Mouse (Mus musculus) erythroblast, embryonic 14.5 days (primary cell): ENCODE measurements around the gene Pawr. TPM values are rescaled to one million over a fixed set of nuclear protein-coding genes. Genes with fewer than 3 reads are reported as not detected.

Experiments used
- H3K27me3 ChIP-seq: 2 replicates; pipeline ENCODE4 v1.6.1; 2012; ENCODE audit warnings: inconsistent platforms; ENCODE audit not compliant: control insufficient read depth
- H3K36me3 ChIP-seq: 2 replicates; pipeline ENCODE4 v1.6.1; 2012; ENCODE audit warnings: mild to moderate bottlenecking, inconsistent platforms; ENCODE audit not compliant: control insufficient read depth
- H3K4me1 ChIP-seq: 2 replicates; pipeline ENCODE4 v1.6.1; 2012; ENCODE audit warnings: inconsistent platforms; ENCODE audit not compliant: control insufficient read depth
- H3K4me3 ChIP-seq: replicated peaks from 2 replicates; pipeline ENCODE3; 2012; ENCODE audit warnings: moderate library complexity, mild to moderate bottlenecking, inconsistent platforms
- H3K9me3 ChIP-seq: 2 replicates; pipeline ENCODE4 v1.6.1; 2012; ENCODE audit warnings: low read length, inconsistent platforms, mixed read lengths; ENCODE audit not compliant: control insufficient read depth
- GATA1 ChIP-seq: IDR thresholded peaks from 2 replicates; pipeline ENCODE4 v1.6.1; 2012; ENCODE audit warnings: low read length, inconsistent platforms, mixed read lengths
- TAL1 ChIP-seq: IDR thresholded peaks from 3 replicates; pipeline ENCODE4 v1.6.1; 2012; ENCODE audit warnings: low read length, inconsistent platforms, mixed read lengths
- polyA plus RNA-seq: library from polyadenylated mRNA; stranded (reverse); fragments of >175 nt; gene quantifications from 2 replicates; pipeline ENCODE4 v1.2.3, GENCODE M21; 2012

The Pawr gene
- polyA plus RNA-seq, 1 experiment, result 0.75 TPM

DNA sequence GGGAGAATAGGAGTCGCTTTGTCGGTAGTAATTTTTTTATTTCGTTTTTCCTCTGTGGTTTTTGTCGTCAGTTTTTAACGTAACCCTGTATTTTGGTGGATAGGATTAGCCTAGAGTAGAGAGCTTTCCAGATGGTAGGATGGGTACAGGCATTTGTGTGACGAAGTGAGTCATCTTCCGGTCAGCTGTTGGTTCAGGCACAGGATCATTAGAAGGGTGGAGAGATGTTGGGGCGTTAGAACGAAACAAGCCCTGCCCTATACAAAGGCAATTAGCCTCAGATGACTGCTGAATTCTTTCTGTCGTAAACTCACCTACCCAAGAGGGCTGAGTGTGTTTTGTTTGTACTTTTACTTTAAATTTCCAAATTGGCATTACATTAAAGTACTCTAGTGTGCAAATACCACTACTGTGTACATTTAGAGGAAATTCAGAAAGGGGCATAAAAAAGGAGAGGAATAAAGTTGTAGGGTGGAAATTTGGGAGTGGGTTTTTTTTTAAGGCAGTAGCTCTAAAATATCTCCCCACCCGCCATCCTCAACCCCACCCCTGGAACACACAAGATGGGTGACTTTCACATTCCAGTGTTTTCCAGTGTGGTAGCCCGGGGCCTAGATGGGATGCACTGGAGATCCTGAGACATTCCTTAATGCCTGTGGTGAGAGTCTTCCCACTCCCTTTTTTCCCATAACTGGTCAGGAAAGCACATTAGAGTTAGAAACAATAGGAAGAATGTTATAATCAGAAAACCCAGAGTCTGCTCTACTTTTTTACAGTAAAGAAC, 40.0 kb upstream of the Pawr start:
- no peak for TF ChIP-seq TAL1
- no peak for TF ChIP-seq GATA1
- Histone ChIP-seq H3K36me3 (no peaks in the 10 kb centered on the region), H3K27me3 (no peaks in the 10 kb centered on the region), H3K9me3 (no peaks in the 10 kb centered on the region), H3K4me1 (no peaks in the 10 kb centered on the region), H3K4me3 (no peak overlapping the region)

DNA sequence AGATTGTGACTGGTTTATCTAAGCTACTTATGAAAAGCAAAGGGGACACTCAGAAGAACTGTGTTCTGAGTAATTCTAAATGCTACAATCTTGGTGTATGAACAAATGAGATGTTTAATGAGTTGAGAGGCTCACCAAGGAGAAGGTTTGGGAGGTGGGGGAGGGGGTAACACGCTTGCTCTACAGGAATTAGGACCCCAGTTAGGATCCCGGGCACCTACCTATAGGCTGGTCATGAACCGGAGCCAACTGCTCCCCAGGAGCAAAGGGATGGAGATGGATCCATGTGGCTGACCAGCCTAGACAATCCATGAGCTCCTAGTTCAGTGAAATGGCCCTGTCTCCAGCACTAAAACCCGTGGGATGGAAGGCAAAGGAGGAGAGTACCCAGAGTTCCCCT, 39.3 kb upstream of the Pawr start:
- H3K4me1 ChIP-seq, result no peaks in the 10 kb centered on the region
- H3K36me3 ChIP-seq, result no peaks in the 10 kb centered on the region
- TF ChIP-seq GATA1, result no peak
- no peak for TF ChIP-seq TAL1
- H3K9me3 ChIP-seq, result no peaks in the 10 kb centered on the region
- no peaks in the 10 kb centered on the region for H3K27me3 ChIP-seq
- no peak overlapping the region for H3K4me3 ChIP-seq

DNA sequence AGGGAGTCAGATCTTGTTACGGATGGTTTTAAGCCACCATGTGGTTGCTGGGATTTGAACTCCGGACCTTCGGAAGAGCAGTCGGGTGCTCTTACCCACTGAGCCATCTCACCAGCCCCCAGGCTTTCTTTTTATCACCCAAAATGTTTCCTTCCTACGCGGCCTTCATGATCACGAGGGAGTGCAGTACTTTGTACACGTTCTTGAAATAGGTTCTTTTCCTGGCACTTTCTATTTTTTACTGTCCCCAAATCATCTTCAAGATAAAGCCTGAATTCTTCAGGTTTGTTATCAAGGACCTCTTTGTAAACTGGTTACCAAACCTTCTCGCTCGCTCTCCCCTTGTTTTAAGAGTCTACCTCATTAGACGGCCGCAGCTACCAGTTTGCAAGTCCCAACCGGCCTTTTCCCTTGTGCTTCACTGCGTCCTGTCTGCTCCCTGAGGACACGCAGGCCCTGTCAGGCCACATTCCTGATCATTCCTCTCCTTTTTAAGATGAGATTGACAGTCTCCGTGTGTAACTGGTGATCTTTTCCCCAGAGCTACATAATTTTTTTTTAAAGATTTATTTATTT, 38.2 kb upstream of the Pawr start:
- Histone ChIP-seq H3K9me3 (no peaks in the 10 kb centered on the region), H3K27me3 (no peaks in the 10 kb centered on the region), H3K36me3 (no peaks in the 10 kb centered on the region), H3K4me1 (no peaks in the 10 kb centered on the region), H3K4me3 (no peak overlapping the region)
- TF ChIP-seq GATA1, result no peak
- TF ChIP-seq TAL1, result no peak

DNA sequence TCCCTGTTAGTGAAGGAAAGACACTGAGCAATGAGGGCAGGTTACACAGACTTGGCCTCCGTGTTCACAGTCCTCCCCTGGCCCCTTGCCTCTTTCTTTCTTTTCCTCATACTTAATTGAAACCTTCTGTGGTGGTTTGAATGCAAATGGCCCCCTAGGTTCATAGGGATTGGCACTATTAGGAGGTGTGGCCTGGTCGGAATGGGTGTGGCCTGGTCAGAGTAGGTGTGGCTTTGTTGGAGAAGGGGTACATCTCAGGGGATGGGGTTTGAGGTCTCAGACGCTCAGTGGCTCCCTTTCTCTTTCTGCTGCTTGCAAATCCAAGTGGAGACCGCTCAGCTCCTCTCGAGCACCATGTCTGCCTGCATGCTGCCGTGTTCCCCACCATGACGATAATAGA, 37.2 kb upstream of the Pawr start:
- TF ChIP-seq GATA1 (no peak), TAL1 (no peak)
- Histone ChIP-seq H3K4me3 (no peak overlapping the region), H3K27me3 (no peaks in the 10 kb centered on the region), H3K4me1 (peaks cover 2% of the 10 kb centered on the region; the same call in 1 of the 2 replicates), H3K9me3 (no peaks in the 10 kb centered on the region), H3K36me3 (no peaks in the 10 kb centered on the region)

DNA sequence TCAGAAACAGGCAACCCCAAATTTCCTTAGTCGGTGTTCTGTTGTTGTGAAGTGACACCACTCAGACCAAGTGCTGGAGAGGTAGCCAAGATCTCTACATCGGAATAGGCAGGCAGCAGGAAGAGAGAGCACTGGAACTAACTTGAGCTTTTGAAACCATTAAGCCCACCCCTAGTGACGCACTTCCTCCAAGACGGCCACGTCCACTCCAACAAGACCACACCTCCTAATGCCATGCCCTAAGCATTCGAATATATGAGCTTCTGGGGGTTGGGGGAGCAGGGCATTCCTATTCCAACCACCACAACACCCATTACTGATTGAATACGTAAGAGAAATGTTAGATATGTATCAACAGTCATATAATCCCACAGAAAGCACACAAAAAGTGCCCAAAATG, 35.5 kb upstream of the Pawr start:
- H3K9me3 ChIP-seq, result no peaks in the 10 kb centered on the region
- TF ChIP-seq TAL1 (no peak), GATA1 (no peak)
- no peaks in the 10 kb centered on the region for H3K36me3 ChIP-seq
- no peaks in the 10 kb centered on the region for H3K27me3 ChIP-seq
- H3K4me3 ChIP-seq, result no peak overlapping the region
- H3K4me1 ChIP-seq, result peaks cover 4% of the 10 kb centered on the region

DNA sequence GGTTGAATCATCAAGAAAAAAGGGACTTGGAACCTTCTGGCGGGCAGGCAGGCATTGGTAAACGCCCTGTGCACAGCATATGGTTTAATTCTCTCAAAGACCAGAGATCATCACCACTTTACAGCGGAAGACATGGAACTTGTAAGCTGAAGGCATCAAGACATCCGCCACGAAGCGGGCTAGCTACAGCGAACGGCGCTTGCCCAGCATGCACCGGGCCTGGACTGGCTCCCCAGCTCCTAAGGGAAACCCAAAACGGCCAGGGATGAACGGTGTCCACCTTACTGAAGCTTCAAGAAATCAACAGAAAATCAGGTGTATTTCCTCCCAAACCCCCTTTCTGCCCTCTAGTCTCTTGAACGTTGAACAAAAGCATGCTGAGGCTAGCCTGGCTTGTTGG, 33.7 kb upstream of the Pawr start:
- H3K27me3 ChIP-seq, result no peaks in the 10 kb centered on the region
- H3K9me3 ChIP-seq, result no peaks in the 10 kb centered on the region
- TF ChIP-seq GATA1, result no peak
- no peak for TF ChIP-seq TAL1
- no peak overlapping the region for H3K4me3 ChIP-seq
- peaks cover 4% of the 10 kb centered on the region for H3K4me1 ChIP-seq
- no peaks in the 10 kb centered on the region for H3K36me3 ChIP-seq

DNA sequence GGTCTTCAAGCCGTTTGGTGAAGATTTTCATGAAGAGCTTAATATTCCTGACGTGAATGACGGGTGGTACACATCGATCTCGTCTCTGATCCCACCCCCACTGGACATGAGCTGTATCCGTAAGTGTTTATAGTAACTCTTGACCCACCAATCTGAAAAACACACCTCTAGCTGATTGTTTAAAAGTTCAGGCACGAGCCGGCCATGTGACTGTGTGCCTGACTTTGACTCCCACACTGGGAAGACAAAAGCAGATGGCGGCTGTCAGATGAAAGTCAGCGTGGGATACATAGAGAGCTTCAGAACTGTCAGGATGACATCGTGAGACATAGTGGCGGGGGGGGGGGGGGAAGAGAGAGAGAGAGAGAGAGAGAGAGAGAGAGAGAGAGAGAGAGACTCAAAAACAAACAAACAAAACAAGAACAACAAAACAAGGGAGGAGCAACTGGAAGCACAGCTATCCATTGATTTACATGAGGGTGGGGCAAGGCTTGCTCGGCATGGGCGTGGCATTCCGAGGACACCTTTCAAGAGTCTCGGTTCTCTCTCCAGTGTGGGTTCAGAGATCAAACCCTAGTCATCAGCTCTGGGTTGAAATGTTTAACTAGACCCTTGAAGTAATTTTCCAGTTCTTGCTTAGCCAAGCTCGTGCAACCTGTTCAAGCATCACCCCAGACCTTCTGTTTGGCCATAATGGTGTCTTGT, 32.9 kb upstream of the Pawr start:
- TF ChIP-seq TAL1, result no peak
- TF ChIP-seq GATA1, result no peak
- Histone ChIP-seq H3K4me1 (peaks cover 4% of the 10 kb centered on the region), H3K4me3 (no peak overlapping the region), H3K36me3 (no peaks in the 10 kb centered on the region), H3K27me3 (no peaks in the 10 kb centered on the region; the same call in 1 of the 2 replicates), H3K9me3 (no peaks in the 10 kb centered on the region)

DNA sequence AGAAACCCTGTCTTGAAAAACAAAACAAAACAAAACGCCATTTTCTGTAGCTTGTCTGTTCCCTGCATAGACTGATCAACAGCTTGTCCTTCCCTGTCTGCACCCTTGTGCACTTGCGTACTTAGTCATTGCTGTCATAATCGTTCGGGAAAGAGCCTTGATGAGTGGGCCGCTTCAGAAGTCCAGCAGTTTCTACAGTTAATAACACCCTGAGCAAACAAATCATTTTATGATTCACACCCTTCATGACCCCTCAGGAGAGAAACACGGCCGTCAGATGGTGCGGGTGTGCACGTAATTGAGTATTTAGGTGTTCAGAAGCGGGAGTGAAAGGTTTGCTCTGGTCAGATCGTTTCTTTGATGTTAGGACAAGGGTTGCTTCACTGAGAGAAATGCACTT, 32.1 kb upstream of the Pawr start:
- Histone ChIP-seq H3K4me3 (no peak overlapping the region), H3K27me3 (no peaks in the 10 kb centered on the region; the same call in 1 of the 2 replicates), H3K36me3 (no peaks in the 10 kb centered on the region), H3K4me1 (peaks cover 4% of the 10 kb centered on the region), H3K9me3 (no peaks in the 10 kb centered on the region)
- no peak for TF ChIP-seq TAL1
- TF ChIP-seq GATA1, result no peak

DNA sequence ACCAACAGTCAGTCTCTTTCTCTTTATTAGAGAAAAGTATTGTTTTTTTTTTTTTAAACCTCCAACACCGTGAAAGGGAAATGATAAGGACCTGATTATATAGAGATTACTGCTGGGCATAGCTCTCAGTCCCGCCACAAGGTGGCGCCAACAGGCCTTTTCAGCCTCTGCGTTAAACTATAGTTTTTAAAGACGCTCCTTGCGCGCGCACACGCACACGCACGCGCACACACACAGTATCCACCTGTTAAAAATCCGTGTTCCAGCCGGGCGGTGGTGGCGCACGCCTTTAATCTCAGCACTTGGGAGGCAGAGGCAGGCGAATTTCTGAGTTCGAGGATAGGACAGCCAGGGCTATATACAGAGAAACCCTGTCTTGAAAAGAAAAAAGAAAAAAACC, 31.1 kb upstream of the Pawr start:
- Histone ChIP-seq H3K4me1 (peaks cover 4% of the 10 kb centered on the region), H3K4me3 (no peak overlapping the region), H3K36me3 (no peaks in the 10 kb centered on the region), H3K9me3 (no peaks in the 10 kb centered on the region; the same call in 1 of the 2 replicates), H3K27me3 (no peaks in the 10 kb centered on the region; the same call in 1 of the 2 replicates)
- TF ChIP-seq GATA1 (no peak), TAL1 (no peak)
